Mouse (Mus musculus) effector memory CD4-positive, alpha-beta T cell, adult 5 months (primary cell): ENCODE measurements around the gene Nmnat3. TPM values are rescaled to one million over a fixed set of nuclear protein-coding genes. Genes with fewer than 3 reads are reported as not detected.

Source experiments
- polyA plus RNA-seq: library from polyadenylated mRNA; unstranded; fragments of 100-300 nt; shearing (Covaris generic); gene quantifications from one replicate; pipeline ENCODE4 v1.2.1, GENCODE M21; 2017

The Nmnat3 gene
- polyA plus RNA-seq: 9.5 TPM

DNA sequence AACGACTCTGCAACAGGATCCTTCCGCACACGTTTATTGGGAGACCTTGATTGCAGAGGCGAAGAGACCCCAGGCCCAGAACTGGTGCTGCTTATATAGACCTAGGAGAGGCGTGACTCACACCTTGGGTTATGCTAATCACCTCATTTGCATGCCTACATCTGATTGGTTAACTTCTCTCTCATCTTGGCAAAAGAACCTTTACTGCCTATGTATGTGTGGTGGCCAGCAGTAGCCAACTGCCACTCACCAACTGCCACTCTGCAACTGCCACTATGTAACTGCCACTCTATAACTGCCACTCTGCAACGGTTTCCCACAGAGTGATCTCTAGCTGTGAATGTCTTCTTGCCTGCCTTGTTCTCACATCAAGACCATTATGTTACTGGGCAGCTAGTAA is at the start of gene Nmnat3:
TSS of gene Nmnat3 (plus strand) at position 301 of the 400 bp plus-strand sequence.

DNA sequence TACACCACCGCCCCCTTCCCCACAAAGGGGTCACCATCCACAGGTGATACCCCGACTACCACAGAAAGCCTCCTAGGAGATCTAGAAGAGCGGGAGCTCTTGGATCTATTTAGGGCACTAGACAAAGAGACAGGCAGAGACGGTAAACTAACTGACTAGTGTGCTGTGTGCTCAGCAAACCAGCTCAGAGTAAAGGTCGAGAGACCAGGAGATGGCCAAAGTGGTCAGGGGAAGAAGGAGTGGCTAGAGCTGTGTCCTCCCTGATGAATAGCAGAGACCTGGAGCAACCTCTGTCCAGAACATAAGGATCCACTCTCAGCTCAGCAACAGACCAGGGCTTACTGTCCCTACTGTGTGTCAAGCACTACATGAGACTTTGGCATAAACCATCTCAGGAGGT is 135.4 kb downstream of the Nmnat3 start, which contains the start of gene Rbp1:
TSS of gene Rbp1 (plus strand) at position 306 of the 400 bp plus-strand sequence.

Other genes with a start within 250 kb of the Nmnat3 start
- gene Rbp1, start 135.5 kb downstream of the Nmnat3 start, polyA plus RNA-seq: not detected
- not detected for gene Rbp2, start 198.7 kb downstream of the Nmnat3 start, polyA plus RNA-seq